Mouse (Mus musculus): ENCODE results near the gene Sertad2. TPM values are rescaled to one million over a fixed set of nuclear protein-coding genes. Genes with fewer than 3 reads are reported as not detected.

The Sertad2 gene
- total and polyA plus RNA-seq, 3 experiments, result 5.9 to 13.1 (median 6.0) TPM

GRCm38 (mm10) chr11:20603066-20603812, 60.2 kb downstream of the Sertad2 start:
- Histone ChIP-seq H3K9ac (ENCODE audit: insufficient read depth, low read depth) (no peak overlapping the region), H3K27me3 (replicated peaks) (no peaks in the 10 kb centered on the region), H3K79me2 (replicated peaks; ENCODE audit: control insufficient read depth, extremely low read depth, insufficient read depth, poor library complexity, severe bottlenecking) (no peaks in the 10 kb centered on the region), H3K27ac (ENCODE audit: insufficient read depth, low read depth) (no peak overlapping the region), H3K4me2 (ENCODE audit: insufficient read depth, low read depth, poor library complexity, severe bottlenecking) (no peak overlapping the region), H3K4me3 (replicated peaks in 1 of 3; ENCODE audit: low read depth in 2 of 3, low read length in 2 of 3, poor library complexity in 1 of 3) (no peak overlapping the region), H3K36me3 (replicated peaks in 1 of 2; ENCODE audit: control insufficient read depth in 1 of 2, insufficient read depth in 1 of 2, low read length in 1 of 2) (peaks cover 0 to 3% of the 10 kb centered on the region in 2 experiments), H3K4me1 (ENCODE audit: control insufficient read depth in 1 of 2, insufficient read depth in 2 of 2) (peaks cover 0 to 1% of the 10 kb centered on the region in 2 experiments; a peak in 1 of 4 replicates), H3K9me3 (replicated peaks; ENCODE audit: low read length) (no peaks in the 10 kb centered on the region)
- in situ Hi-C loops (cut with MboI; ENCODE audit: low pct_ligation_motif_present, low pct_unique_long_range_greater_than_20kb, low sequenced_read_pairs) (no loop called here), dilution Hi-C loops (cut with MboI; ENCODE audit: extremely low pct_ligation_motif_present, extremely low pct_unique_long_range_greater_than_20kb, low sequenced_read_pairs) (no loop called here)
- TF ChIP-seq TCF12 (IDR thresholded peaks at IDR 0.05; ENCODE audit: low read depth, low read length) (no peak), IRF4 (IDR thresholded peaks at IDR 0.05; ENCODE audit: low read depth, low read length) (no peak), JUND (conservative IDR thresholded peaks at IDR 0.05; ENCODE audit: low read depth, low read length) (no peak), ZMIZ1 (IDR thresholded peaks at IDR 0.05; ENCODE audit: low read depth, low read length) (no peak), HCFC1 (IDR thresholded peaks at IDR 0.05; ENCODE audit: low read depth, low read length) (no peak), POLR2A (IDR thresholded peaks at IDR 0.05; ENCODE audit: low read depth, low read length) (no peak), ZNF384 (IDR thresholded peaks at IDR 0.05; ENCODE audit: low read depth, low read length) (no peak), EP300 (IDR thresholded peaks at IDR 0.05; ENCODE audit: low read length) (no peak), CHD1 (IDR thresholded peaks at IDR 0.05; ENCODE audit: low read depth, low read length) (no peak), TBP (conservative IDR thresholded peaks at IDR 0.05; ENCODE audit: low read depth, low read length) (no peak), MAZ (IDR thresholded peaks at IDR 0.05; ENCODE audit: low read depth, low read length) (no peak), USF1 (IDR thresholded peaks at IDR 0.05; ENCODE audit: low read depth, low read length) (no peak), CHD2 (IDR thresholded peaks at IDR 0.05; ENCODE audit: low read length) (no peak), PAX5 (IDR thresholded peaks at IDR 0.05; ENCODE audit: low read length) (no peak), ELF1 (IDR thresholded peaks at IDR 0.05; ENCODE audit: low read depth, low read length) (no peak), JUN (IDR thresholded peaks at IDR 0.05; ENCODE audit: insufficient read depth, low read depth, low read length) (no peak), POLR2AphosphoS2 (IDR thresholded peaks at IDR 0.05; ENCODE audit: low read depth, low read length) (no peak), NELFE (IDR thresholded peaks at IDR 0.05; ENCODE audit: low read depth, low read length) (no peak), MAFK (IDR thresholded peaks at IDR 0.05; ENCODE audit: insufficient replicate concordance, low read length) (no peak)
- DNase-seq (ENCODE audit: extremely low read depth), result no peak

- TF ChIP-seq RCOR1 (conservative IDR thresholded peaks at IDR 0.05; ENCODE audit: low read depth, low read length) (no peak), GABPA (IDR thresholded peaks at IDR 0.05; ENCODE audit: insufficient replicate concordance, low read depth, low read length) (no peak)
- Histone ChIP-seq H3K4me3 (replicated peaks in 1 of 3; ENCODE audit: low read depth in 2 of 3, low read length in 2 of 3, poor library complexity in 1 of 3) (no peak overlapping the region), H3K79me2 (replicated peaks; ENCODE audit: control insufficient read depth, extremely low read depth, insufficient read depth, poor library complexity, severe bottlenecking) (no peaks in the 10 kb centered on the region), H3K27ac (ENCODE audit: insufficient read depth, low read depth) (no peak overlapping the region), H3K36me3 (replicated peaks in 1 of 2; ENCODE audit: control insufficient read depth in 1 of 2, insufficient read depth in 1 of 2, low read length in 1 of 2) (peaks cover 0 to 3% of the 10 kb centered on the region in 2 experiments), H3K4me1 (ENCODE audit: control insufficient read depth in 1 of 2, insufficient read depth in 2 of 2) (no peaks in the 10 kb centered on the region), H3K9ac (ENCODE audit: insufficient read depth, low read depth) (no peak overlapping the region), H3K27me3 (replicated peaks) (no peaks in the 10 kb centered on the region), H3K4me2 (ENCODE audit: insufficient read depth, low read depth, poor library complexity, severe bottlenecking) (no peak overlapping the region), H3K9me3 (replicated peaks; ENCODE audit: low read length) (no peaks in the 10 kb centered on the region)
- in situ Hi-C loops (cut with MboI; ENCODE audit: low pct_ligation_motif_present, low pct_unique_long_range_greater_than_20kb, low sequenced_read_pairs) (no loop called here), dilution Hi-C loops (cut with MboI; ENCODE audit: extremely low pct_ligation_motif_present, extremely low pct_unique_long_range_greater_than_20kb, low sequenced_read_pairs) (no loop called here)
- DNase-seq (ENCODE audit: extremely low read depth), result no peak
Measured at GRCm38 (mm10) chr11:20604119-20604518, 61.1 kb downstream of the Sertad2 start.
